Mouse (Mus musculus) effector memory CD4-positive, alpha-beta T cell, adult 5 months (primary cell): ENCODE data around the gene Gm3147. TPM values are rescaled to one million over a fixed set of nuclear protein-coding genes. Genes with fewer than 3 reads are reported as not detected.

ENCODE experiments used
- polyA plus RNA-seq: library from polyadenylated mRNA; unstranded; fragments of 100-300 nt; shearing (Covaris generic); gene quantifications from one replicate; pipeline ENCODE4 v1.2.1, GENCODE M21; 2017

Gm3147 gene
- polyA plus RNA-seq: not detected

GRCm38 (mm10) chr5:94616242-94616641 is at the start of gene Gm3147:
Gene Gm3147 (minus strand): TSS chr5:94616342.

GRCm38 (mm10) chr5:94648082-94648481 is 31.9 kb upstream of the Gm3147 start, which contains the start of gene Gm6205:
Gene Gm6205 (plus strand): TSS chr5:94648382.

GRCm38 (mm10) chr5:94623679-94624078 is 7.5 kb upstream of the Gm3147 start, which contains the start of gene Gm6509:
Gene Gm6509 (plus strand): TSS chr5:94623979.

Other genes starting within 250 kb of the Gm3147 start
- not detected for gene Gm7682, start 170.6 kb downstream of the Gm3147 start, polyA plus RNA-seq
- 0.69 TPM for gene Gm3139, start 90.1 kb downstream of the Gm3147 start, polyA plus RNA-seq
- gene Gm6509, start 7.6 kb upstream of the Gm3147 start, polyA plus RNA-seq: not detected
- gene Gm6205, start 32.0 kb upstream of the Gm3147 start, polyA plus RNA-seq: not detected
- gene Gm3183, start 249.1 kb upstream of the Gm3147 start, polyA plus RNA-seq: not detected